Mouse (Mus musculus) intestine, postnatal 0 days (tissue): ENCODE measurements at regions not wholly inside any gene's neighbourhood (a gene's known extent, or its start where the extent isn't known, plus 50 kb on each side); places are given as distances from the start of the nearest gene placed in this dataset.

ENCODE experiments used
- ATAC-seq: fragments of 200-750 bp; cut with Nextera tagmentation; 2 replicates; pipeline ENCODE4 v1.8.0; 2017; ENCODE audit warnings: mild to moderate bottlenecking, moderate TSS enrichment, moderate library complexity
- H3K27ac ChIP-seq: fragments of 300-500 bp; sonication (generic); 2 replicates; pipeline ENCODE4 v1.5.1; 2014; ENCODE audit warnings: mild to moderate bottlenecking, low read depth, low read length, moderate library complexity
- H3K27me3 ChIP-seq: fragments of 300-500 bp; sonication (generic); replicated peaks from 2 replicates; pipeline ENCODE4 v1.6.1; 2014; ENCODE audit warnings: low read length, mixed read lengths; ENCODE audit not compliant: control insufficient read depth, insufficient read depth
- H3K36me3 ChIP-seq: fragments of 300-500 bp; sonication (generic); 2 replicates; pipeline ENCODE4 v1.6.1; 2014; ENCODE audit warnings: mild to moderate bottlenecking, moderate library complexity; ENCODE audit not compliant: control insufficient read depth, insufficient read depth
- H3K4me1 ChIP-seq: fragments of 300-500 bp; sonication (generic); replicated peaks from 2 replicates; pipeline ENCODE4 v1.6.1; 2014; ENCODE audit warnings: antibody characterized with exemption, low read length, mixed read lengths; ENCODE audit not compliant: control insufficient read depth, insufficient read depth
- H3K4me2 ChIP-seq: fragments of 300-500 bp; sonication (generic); replicated peaks from 2 replicates; pipeline ENCODE4 v1.6.1; 2014; ENCODE audit warnings: low read depth, mild to moderate bottlenecking, moderate library complexity
- H3K4me3 ChIP-seq: fragments of 300-500 bp; sonication (generic); 2 replicates; pipeline ENCODE4 v1.5.1; 2014; ENCODE audit warnings: low read depth, low read length
- H3K9ac ChIP-seq: fragments of 300-500 bp; sonication (generic); 2 replicates; pipeline ENCODE4 v1.6.1; 2014; ENCODE audit warnings: mild to moderate bottlenecking, low read depth, low read length
- H3K9me3 ChIP-seq: fragments of 300-500 bp; sonication (generic); 2 replicates; pipeline ENCODE4 v1.6.1; 2016; ENCODE audit warnings: mixed run types; ENCODE audit not compliant: control insufficient read depth
- CTCF ChIP-seq: sonication (generic); IDR thresholded peaks from 2 replicates; pipeline ENCODE4 v1.5.1; 2016; ENCODE audit warnings: low read depth, mild to moderate bottlenecking, control low read depth, antibody characterized with exemption, moderate library complexity
- WGBS: fragments of 180-500 bp; shearing (Covaris S2); extraction: QIAGEN DNeasy Blood & Tissue Kit; methylation state at CpG from one replicate; pipeline ENCODE4 v1.1.7; 2014; 5-methylcytosine and 5-hydroxymethylcytosine counted together

DNA sequence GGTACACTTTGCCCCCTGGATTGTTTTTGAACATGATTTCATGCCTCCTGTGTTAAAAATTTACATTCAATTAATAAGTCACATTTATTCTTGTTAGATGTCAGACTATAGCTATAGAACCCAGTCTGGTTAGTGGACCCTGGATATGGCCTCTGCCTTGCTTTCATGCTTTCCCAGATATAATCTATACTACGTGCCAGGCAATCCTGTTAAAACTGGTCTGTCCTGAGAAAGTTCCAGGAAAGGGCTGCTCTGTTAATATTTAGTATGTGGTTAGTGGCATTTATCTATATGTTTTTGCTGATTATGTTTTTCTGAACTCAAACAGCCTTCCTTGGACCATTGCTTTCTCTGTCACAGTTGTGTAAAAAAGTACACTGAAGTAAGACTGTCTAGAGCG lies 95.8 kb upstream of the Fhl2 start:
- ATAC-seq, result peak; percentile 83
- Histone ChIP-seq H3K4me2 (no peak overlapping the region), H3K9me3 (0 out of 2 replicates have a peak, but pooled peaks cover 2% of the 10 kb centered on the region), H3K4me3 (no peak overlapping the region), H3K36me3 (no peaks in the 10 kb centered on the region), H3K27ac (peak overlapping the region; percentile 57; the same call in 1 of the 2 replicates), H3K27me3 (no peaks in the 10 kb centered on the region), H3K4me1 (0 out of 2 replicates have a peak, but pooled peaks cover 4% of the 10 kb centered on the region), H3K9ac (no peak overlapping the region)
- TF ChIP-seq CTCF, result no peak
- 31% methylated on average over 2 of the region's 2 CpGs for WGBS

DNA sequence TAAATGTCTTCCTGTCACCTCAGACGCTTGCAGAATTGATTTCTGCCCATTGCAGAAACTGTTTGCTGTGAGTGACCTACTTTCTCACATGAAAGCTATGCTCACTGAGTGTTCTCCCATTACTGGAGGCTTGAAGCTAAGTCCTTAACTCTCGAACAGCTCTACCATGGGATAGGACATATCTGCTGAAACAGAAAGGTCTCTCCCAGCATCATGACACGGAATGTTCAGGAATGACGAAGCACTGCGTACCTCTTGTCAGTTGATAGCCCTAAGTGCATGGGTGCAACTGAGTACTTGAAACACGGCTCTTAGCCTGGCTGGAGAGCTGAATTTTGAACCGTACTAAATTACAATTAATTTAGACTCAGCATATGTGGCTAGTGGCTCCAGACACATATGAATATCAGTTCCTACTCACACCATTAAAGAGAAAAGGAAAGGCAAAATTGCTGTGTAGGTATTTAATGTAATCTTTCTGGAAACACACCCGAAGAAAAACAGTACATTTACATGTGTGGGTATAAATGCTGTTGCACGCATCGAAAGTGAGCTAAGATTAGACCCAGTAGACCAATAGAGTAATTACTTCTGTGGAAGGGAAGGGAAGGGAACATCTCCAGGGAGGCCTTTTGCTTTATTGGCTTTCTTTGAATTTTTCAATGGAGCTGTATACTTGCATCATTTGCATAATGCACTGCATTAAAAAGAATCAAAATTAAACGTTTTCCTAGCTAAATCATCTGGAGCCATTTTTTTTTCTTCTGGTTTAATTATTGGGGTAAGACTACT lies 97.6 kb upstream of the Fhl2 start:
- no peak overlapping the region for H3K4me2 ChIP-seq
- no peak overlapping the region for H3K4me3 ChIP-seq
- WGBS, result 80% methylated on average over 11 of the region's 11 CpGs
- 0 out of 2 replicates have a peak, but pooled peaks cover 4% of the 10 kb centered on the region for H3K4me1 ChIP-seq
- no peaks in the 10 kb centered on the region for H3K9me3 ChIP-seq
- no peaks in the 10 kb centered on the region for H3K36me3 ChIP-seq
- H3K27ac ChIP-seq, result no peak overlapping the region
- no peak for ATAC-seq
- no peak for TF ChIP-seq CTCF
- no peaks in the 10 kb centered on the region for H3K27me3 ChIP-seq
- H3K9ac ChIP-seq, result no peak overlapping the region

DNA sequence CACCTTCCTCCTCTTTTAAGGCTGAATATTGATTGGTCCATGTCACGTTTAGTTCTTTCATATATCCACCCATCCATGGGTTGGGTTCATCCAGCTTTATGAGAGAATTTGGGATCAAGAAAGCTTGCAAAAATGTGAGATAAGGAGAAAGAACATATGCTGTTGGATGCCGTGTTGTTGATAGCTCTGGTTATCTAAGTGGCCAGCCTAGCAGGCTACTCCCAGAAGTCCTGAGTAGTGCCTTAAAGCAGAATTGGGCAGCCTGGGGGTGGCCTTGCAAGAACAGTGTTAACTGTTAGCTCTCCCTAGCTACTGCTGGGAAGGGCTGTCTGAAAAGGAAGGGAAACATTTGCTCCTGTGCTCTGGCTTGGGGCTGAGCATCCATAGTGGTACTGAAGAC lies 100.8 kb upstream of the Fhl2 start:
- 68% methylated on average over 2 of the region's 2 CpGs for WGBS

DNA sequence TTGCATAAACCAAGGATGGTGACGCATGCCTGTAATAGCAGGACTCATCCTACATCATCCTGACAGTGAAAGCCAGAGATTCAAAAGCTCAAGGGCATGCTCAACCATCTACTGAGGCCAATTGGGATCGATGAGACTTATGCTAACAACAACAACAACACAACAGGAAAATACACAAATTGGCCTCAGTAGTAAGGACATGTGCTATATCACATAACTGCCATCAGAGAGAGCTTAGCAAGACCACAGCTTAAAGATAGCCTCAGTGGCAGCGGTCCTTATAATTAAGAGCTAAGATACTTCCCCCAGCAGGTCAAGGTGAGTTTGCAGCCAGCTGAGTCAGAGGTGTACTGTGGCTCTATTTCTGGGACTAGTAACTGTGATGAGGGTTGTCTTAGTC lies 102.0 kb upstream of the Fhl2 start:
- Histone ChIP-seq H3K9ac (no peak overlapping the region), H3K36me3 (no peaks in the 10 kb centered on the region), H3K27ac (no peak overlapping the region), H3K27me3 (no peaks in the 10 kb centered on the region), H3K4me1 (no peaks in the 10 kb centered on the region), H3K4me3 (no peak overlapping the region), H3K9me3 (no peaks in the 10 kb centered on the region), H3K4me2 (no peak overlapping the region)
- ATAC-seq, result no peak
- 83% methylated on average over 3 of the region's 3 CpGs for WGBS
- no peak for TF ChIP-seq CTCF

More for the DNA sequence above, 100.8 kb upstream of the Fhl2 start:
- Histone ChIP-seq H3K27ac (no peak overlapping the region), H3K4me3 (no peak overlapping the region), H3K4me2 (no peak overlapping the region), H3K27me3 (no peaks in the 10 kb centered on the region), H3K9ac (no peak overlapping the region), H3K4me1 (0 out of 2 replicates have a peak, but pooled peaks cover 4% of the 10 kb centered on the region), H3K9me3 (no peaks in the 10 kb centered on the region), H3K36me3 (no peaks in the 10 kb centered on the region)
- no peak for ATAC-seq
- TF ChIP-seq CTCF, result no peak

DNA sequence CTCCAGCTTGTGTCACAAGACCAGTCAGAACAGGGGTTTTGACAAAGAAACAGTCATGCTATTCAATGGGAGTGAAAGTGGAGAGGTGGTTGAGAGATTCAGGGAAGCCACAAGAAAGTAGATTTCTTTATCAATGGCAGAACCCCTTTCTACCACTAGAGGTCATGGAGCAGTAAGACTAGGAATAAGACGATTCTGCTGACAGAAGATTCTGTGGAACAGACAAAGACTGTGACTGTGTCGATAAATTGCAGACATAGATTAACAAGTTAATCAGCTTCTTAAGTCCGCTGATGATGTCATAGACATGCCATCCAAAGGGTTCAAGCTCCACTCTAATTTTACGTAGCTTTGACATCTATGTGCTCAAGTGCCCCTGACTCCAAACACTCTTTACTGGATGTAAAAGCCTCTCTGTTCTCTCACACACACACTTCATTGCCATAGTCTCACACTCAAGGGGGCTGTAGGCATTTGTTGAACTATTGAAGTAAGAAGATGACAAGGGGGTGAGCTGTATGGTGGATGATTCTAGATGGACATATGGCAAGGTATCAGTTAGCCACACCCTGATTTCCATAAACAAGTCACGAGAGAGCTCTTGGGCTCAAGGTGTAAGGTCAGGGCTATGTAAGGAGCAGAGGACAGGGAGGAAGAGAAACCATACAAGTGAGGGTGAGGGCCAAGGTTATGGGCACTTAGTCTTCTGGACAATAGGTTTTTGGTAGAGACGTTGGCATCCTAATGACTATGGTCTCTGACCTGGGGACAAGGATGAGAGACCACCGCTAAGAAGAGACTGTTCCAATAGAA lies 102.9 kb upstream of the Fhl2 start:
- no peaks in the 10 kb centered on the region for H3K9me3 ChIP-seq
- no peaks in the 10 kb centered on the region for H3K4me1 ChIP-seq
- no peaks in the 10 kb centered on the region for H3K36me3 ChIP-seq
- H3K4me3 ChIP-seq, result no peak overlapping the region
- H3K27me3 ChIP-seq, result no peaks in the 10 kb centered on the region
- no peak overlapping the region for H3K9ac ChIP-seq
- peak; percentile 95 for TF ChIP-seq CTCF
- 40% methylated on average over 7 of the region's 7 CpGs for WGBS
- no peak overlapping the region for H3K27ac ChIP-seq
- no peak overlapping the region for H3K4me2 ChIP-seq
- ATAC-seq, result peak; percentile 63

DNA sequence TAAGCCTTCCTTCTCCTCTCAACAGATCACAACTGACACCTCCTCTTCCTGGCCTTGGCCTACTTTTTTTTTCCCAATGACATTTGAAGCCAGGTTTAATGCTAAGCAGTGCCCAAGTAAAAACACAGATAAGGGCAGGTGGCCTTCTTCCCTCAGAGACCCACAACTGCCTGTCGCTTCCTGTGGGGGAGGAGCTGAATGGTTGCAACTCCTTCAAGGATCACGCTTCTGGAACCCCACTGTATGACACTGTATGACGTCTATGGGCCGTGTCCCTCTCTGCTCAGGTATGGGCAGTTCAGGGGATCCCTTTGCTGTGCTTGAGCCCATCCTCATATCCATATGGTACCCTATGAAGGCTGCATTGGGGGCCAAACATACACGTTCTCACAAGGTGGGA lies 103.9 kb upstream of the Fhl2 start:
- no peak overlapping the region for H3K4me3 ChIP-seq
- H3K9me3 ChIP-seq, result no peaks in the 10 kb centered on the region
- H3K4me2 ChIP-seq, result no peak overlapping the region
- H3K36me3 ChIP-seq, result no peaks in the 10 kb centered on the region
- no peak overlapping the region for H3K9ac ChIP-seq
- 84% methylated on average over 5 of the region's 5 CpGs for WGBS
- H3K27me3 ChIP-seq, result no peaks in the 10 kb centered on the region
- H3K27ac ChIP-seq, result no peak overlapping the region
- no peak for ATAC-seq
- 0 out of 2 replicates have a peak, but pooled peaks cover 4% of the 10 kb centered on the region for H3K4me1 ChIP-seq
- no peak for TF ChIP-seq CTCF
